ENCODE assay signal across 16 mouse cellular contexts in the genomic region with DNA sequence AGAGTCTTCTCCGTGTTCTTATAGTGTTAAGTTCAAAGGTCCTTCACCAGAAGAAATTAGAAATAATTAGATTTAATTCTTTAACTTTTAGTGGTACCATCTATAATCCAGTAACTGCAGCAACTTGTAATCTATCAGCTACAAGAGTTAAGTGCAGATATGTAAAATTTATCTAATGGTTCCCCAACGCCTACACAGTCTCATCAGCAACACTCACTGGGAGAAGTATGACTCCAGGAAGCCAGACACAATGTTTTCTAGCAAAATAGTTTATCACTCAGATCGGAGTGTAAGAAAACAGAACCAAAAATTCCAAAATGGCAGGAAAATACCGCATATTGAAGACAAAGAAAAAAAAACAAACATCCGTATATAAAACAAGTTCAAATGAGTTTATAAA.
"Had no signal": no experiment of that assay in that cellular context is flagged by ENCODE, and none has a peak within 500 bp of the region (broad histone marks: within the 10 kb centered on the region; RNA-seq: fewer than 3 reads in every experiment).

No protein-coding gene starts in this region.

- H3K4me3 ChIP-seq: neural tube, embryonic 13.5 days; neural tube, embryonic 15.5 days; stomach, embryonic 15.5 days had no signal

- H3K27ac ChIP-seq: neural tube, embryonic 13.5 days; neural tube, embryonic 15.5 days; stomach, embryonic 15.5 days; stomach, postnatal 0 days had no signal

- H3K4me1 ChIP-seq: neural tube, embryonic 13.5 days; neural tube, embryonic 15.5 days; stomach, embryonic 15.5 days had no signal

- H3K9ac ChIP-seq: neural tube, embryonic 13.5 days; neural tube, embryonic 15.5 days; stomach, embryonic 15.5 days had no signal

- H3K9me3 ChIP-seq: neural tube, embryonic 13.5 days; neural tube, embryonic 15.5 days; stomach, embryonic 15.5 days had no signal

- H3K36me3 ChIP-seq: neural tube, embryonic 15.5 days; stomach, embryonic 15.5 days had no signal

- DNase-seq: retina, postnatal 1 day; right cerebral cortex, adult 18-20 months; right cerebral cortex, postnatal 14 days; right cerebral cortex, postnatal 25 days; right cerebral cortex, postnatal 4 days; spleen, adult 18-20 months; thymus, adult 18-20 months; thymus, adult 2 months; thymus, postnatal 14 days; thymus, postnatal 25 days; thymus, postnatal 36 days; thymus, postnatal 4 days had no signal

- H3K27me3 ChIP-seq: neural tube, embryonic 13.5 days; neural tube, embryonic 15.5 days; stomach, embryonic 15.5 days had no signal
